ENCODE assay signal across 8 mouse cellular contexts in genomic region chr3:134629166-134630134, GRCm38 (mm10).
DNase-seq lines count a peak whose midpoint lies in the region; ATAC-seq and TF ChIP-seq lines count a peak whose summit lies in the region.

No protein-coding gene starts in this region.

- H3K9ac ChIP-seq in intestine, postnatal 0 days (ENCODE audit: low read depth, low read length): no peak overlapping the region
- no peak overlapping the region for H3K9ac ChIP-seq in liver, adult 2 months (ENCODE audit: low read depth, low read length)

- H3K27ac ChIP-seq in intestine, postnatal 0 days (ENCODE audit: low read depth, low read length): no peak overlapping the region
- no peak overlapping the region for H3K27ac ChIP-seq in liver, adult 2 months (replicated peaks; ENCODE audit: insufficient read depth, low read depth, low read length)

- no peaks in the 10 kb centered on the region for H3K27me3 ChIP-seq in intestine, postnatal 0 days (replicated peaks; ENCODE audit: control insufficient read depth, insufficient read depth, low read length)
- H3K27me3 ChIP-seq in liver, adult 2 months (ENCODE audit: control insufficient read depth, insufficient read depth, low read length): no peaks in the 10 kb centered on the region

- no peak for ATAC-seq in intestine, postnatal 0 days

- H3K4me2 ChIP-seq in intestine, postnatal 0 days (replicated peaks; ENCODE audit: low read depth): peak overlapping the region; percentile 47

- peak; percentile 82 for TF ChIP-seq CTCF in intestine, postnatal 0 days (IDR thresholded peaks at IDR 0.05; ENCODE audit: low read depth)
- peak; percentile 53 for TF ChIP-seq CTCF in liver, adult 2 months (IDR thresholded peaks at IDR 0.05; ENCODE audit: low read depth, low read length)

- H3K4me3 ChIP-seq in intestine, postnatal 0 days (ENCODE audit: low read depth, low read length): no peak overlapping the region
- no peak overlapping the region for H3K4me3 ChIP-seq in liver, adult 2 months (ENCODE audit: insufficient read depth, low read depth, low read length)

- peak; percentile 7 for DNase-seq in layer of hippocampus, adult 11-12 months (ENCODE audit: low spot score)
- DNase-seq in layer of hippocampus, adult 9-11 months: no peak
- DNase-seq in adrenal gland, postnatal 14 days: peak; percentile 53
- DNase-seq in frontal cortex, postnatal 36 days (ENCODE audit: low spot score in 2 of 2): peak; percentile 36 to 52
- no peak for DNase-seq in liver, adult 2 months (ENCODE audit: extremely low read depth, low read depth, low spot score)
- peak; percentile 25 for DNase-seq in retina, adult 2 months (ENCODE audit: low read depth, low spot score)
- no peak for DNase-seq in spleen, postnatal 14 days (ENCODE audit: low spot score in 2 of 2)

- H3K9me3 ChIP-seq in intestine, postnatal 0 days (ENCODE audit: control insufficient read depth): no peaks in the 10 kb centered on the region

- H3K4me1 ChIP-seq in intestine, postnatal 0 days (replicated peaks; ENCODE audit: control insufficient read depth, insufficient read depth, low read length): no peaks in the 10 kb centered on the region
- no peaks in the 10 kb centered on the region for H3K4me1 ChIP-seq in liver, adult 2 months (ENCODE audit: control insufficient read depth, insufficient read depth, low read length)

- H3K36me3 ChIP-seq in intestine, postnatal 0 days (ENCODE audit: control insufficient read depth, insufficient read depth): no peaks in the 10 kb centered on the region
- no peaks in the 10 kb centered on the region for H3K36me3 ChIP-seq in liver, adult 2 months (ENCODE audit: control insufficient read depth, insufficient read depth, low read length)

- no peaks in the 10 kb centered on the region for H3K79me2 ChIP-seq in liver, adult 2 months (ENCODE audit: control insufficient read depth, insufficient read depth, low read length)

- TF ChIP-seq POLR2A in liver, adult 2 months (IDR thresholded peaks at IDR 0.05; ENCODE audit: extremely low read depth, insufficient read depth, low read length): no peak

- WGBS in intestine, postnatal 0 days: 11% methylated on average over 16 of the region's 16 CpGs
- WGBS in liver, adult 2 months: 36% methylated on average over 16 of the region's 16 CpGs

Comparison
In these comparisons a context has a peak if more than half of its experiments do, and no peak if none do; other contexts are left out.
1. DNase-seq: peak in layer of hippocampus, adult 11-12 months (single experiment), adrenal gland, postnatal 14 days (single experiment), frontal cortex, postnatal 36 days (2 of 2) and retina, adult 2 months (single experiment); none in layer of hippocampus, adult 9-11 months (single experiment), liver, adult 2 months (single experiment) and spleen, postnatal 14 days (0 of 2).